10 mouse cellular contexts compared by ENCODE assay signal in the genomic region with DNA sequence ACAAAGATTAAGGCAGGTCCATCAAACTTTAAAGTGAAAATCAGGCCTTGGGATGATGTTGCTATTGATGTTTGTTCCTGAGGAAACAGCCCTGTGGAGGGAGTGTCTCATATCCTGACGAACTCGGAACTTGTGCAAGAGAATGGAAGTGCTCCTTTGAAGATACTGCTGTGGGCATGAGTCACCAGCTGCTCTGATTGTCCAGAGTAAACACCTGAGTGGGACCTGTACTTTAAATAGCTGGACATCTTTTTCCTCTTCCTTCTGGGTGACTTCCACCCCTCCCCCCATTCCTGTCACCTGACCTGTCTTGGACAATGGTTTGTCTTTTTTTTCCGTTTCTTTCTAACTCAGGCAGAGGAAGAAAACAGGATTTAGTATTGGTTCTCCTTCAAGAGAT. TPM values are rescaled to one million over a fixed set of nuclear protein-coding genes. Genes with fewer than 3 reads are reported as not detected.
DNase-seq lines count a peak whose midpoint lies in the region; ATAC-seq and TF ChIP-seq lines count a peak whose summit lies in the region.
"Had no signal": no experiment of that assay in that cellular context is flagged by ENCODE, and none has a peak within 500 bp of the region (broad histone marks: within the 10 kb centered on the region; RNA-seq: fewer than 3 reads in every experiment).

No protein-coding gene starts in this region.

- no peak overlapping the region for H3K4me2 ChIP-seq in lung, embryonic 14.5 days
- no peak overlapping the region for H3K4me2 ChIP-seq in midbrain, embryonic 14.5 days (ENCODE audit: low read length)

- DNase-seq in 416B (ENCODE audit: low read depth): peak; percentile 85
- peak; percentile 44 for DNase-seq in adrenal gland, postnatal 10 days
- DNase-seq in heart, postnatal 4 days: peak; percentile 42
- DNase-seq in lung, embryonic 14.5 days: peak; percentile 51
- DNase-seq in midbrain, embryonic 14.5 days: no peak
- DNase-seq in spleen, postnatal 14 days (ENCODE audit: low spot score in 2 of 2): no peak
- no peak for DNase-seq in gastrocnemius, postnatal 14 days
- DNase-seq: thymus, postnatal 25 days had no signal

- 56% methylated on average over 3 of the region's 3 CpGs for WGBS in lung, embryonic 14.5 days
- WGBS in midbrain, embryonic 14.5 days: 71% methylated on average over 3 of the region's 3 CpGs

- ATAC-seq in lung, embryonic 14.5 days (ENCODE audit: insufficient read depth): peak; percentile 59; the same call in 1 of the 2 replicates
- ATAC-seq in midbrain, embryonic 14.5 days (ENCODE audit: low FRiP score, low TSS enrichment): no peak

- H3K4me1 ChIP-seq in lung, embryonic 14.5 days (ENCODE audit: insufficient read depth): peaks cover 9% of the 10 kb centered on the region
- peaks cover 13% of the 10 kb centered on the region for H3K4me1 ChIP-seq in midbrain, embryonic 14.5 days (ENCODE audit: control insufficient read depth, insufficient read depth, low read length)

- no peak overlapping the region for H3K4me3 ChIP-seq in lung, embryonic 14.5 days (ENCODE audit: low read depth, low read length)
- no peak overlapping the region for H3K4me3 ChIP-seq in midbrain, embryonic 14.5 days (replicated peaks; ENCODE audit: low read depth, low read length)
- H3K4me3 ChIP-seq: forebrain, embryonic 10.5 days had no signal

- intact Hi-C loops in gastrocnemius, postnatal 14 days (cut with DNase I; ENCODE audit: low total_unique reads): loop anchor here (10.0 kb wide), 1 partner anchor 46 kb away; no protein-coding TSS in a partner anchor

- no peak overlapping the region for H3K9ac ChIP-seq in lung, embryonic 14.5 days
- H3K9ac ChIP-seq in midbrain, embryonic 14.5 days (replicated peaks; ENCODE audit: low read length): no peak overlapping the region

- H3K36me3 ChIP-seq in lung, embryonic 14.5 days (ENCODE audit: insufficient read depth): no peaks in the 10 kb centered on the region
- no peaks in the 10 kb centered on the region for H3K36me3 ChIP-seq in midbrain, embryonic 14.5 days (ENCODE audit: control insufficient read depth, insufficient read depth, low read length)
- H3K36me3 ChIP-seq: forebrain, embryonic 10.5 days; G1E had no signal

- 0 out of 2 replicates have a peak overlapping the region, but pooled peaks have one; percentile 59 for H3K27ac ChIP-seq in lung, embryonic 14.5 days (ENCODE audit: low read depth)
- no peak overlapping the region for H3K27ac ChIP-seq in midbrain, embryonic 14.5 days (replicated peaks; ENCODE audit: low read depth, low read length)
- H3K27ac ChIP-seq: forebrain, embryonic 10.5 days had no signal

- no peaks in the 10 kb centered on the region for H3K27me3 ChIP-seq in lung, embryonic 14.5 days (ENCODE audit: insufficient read depth, low read length)
- H3K27me3 ChIP-seq in midbrain, embryonic 14.5 days (ENCODE audit: control insufficient read depth, insufficient read depth, low read length): no peaks in the 10 kb centered on the region

- TF ChIP-seq CTCF in lung, embryonic 14.5 days (IDR thresholded peaks at IDR 0.05; ENCODE audit: low read depth): no peak

- no peaks in the 10 kb centered on the region for H3K9me3 ChIP-seq in lung, embryonic 14.5 days (ENCODE audit: low read depth, low read length)
- H3K9me3 ChIP-seq in midbrain, embryonic 14.5 days (ENCODE audit: control insufficient read depth, low read length): no peaks in the 10 kb centered on the region
- H3K9me3 ChIP-seq: forebrain, embryonic 10.5 days; G1E had no signal

RNA-seq across cellular contexts. Expression of a gene that starts 13.2 kb away (rescaled TPM):
- 10 to 100 TPM; 16.2 to 28.5 TPM for total RNA-seq in adrenal gland, postnatal 10 days (2021)
- 10 to 100 TPM; 21.0 to 24.0 TPM for total RNA-seq in heart, postnatal 4 days (2021)
- 24.2 and 28.9 TPM in 2 replicates for polyA plus RNA-seq in lung, embryonic 14.5 days (2014; fragmentation: Nextera tagmentation; extraction: Ambion mirVana)
- polyA plus RNA-seq in midbrain, embryonic 14.5 days (2014; fragmentation: Nextera tagmentation; extraction: Ambion mirVana): 30.5 and 34.3 TPM in 2 replicates
- total RNA-seq in gastrocnemius, postnatal 14 days (2021): 10 to 100 TPM; 14.8 to 15.9 TPM

RNA-seq across cellular contexts. Expression of a gene that starts 13.3 kb away (rescaled TPM):
- 10 to 100 TPM; 17.1 to 21.5 TPM for total RNA-seq in adrenal gland, postnatal 10 days (2021)
- 10 to 100 TPM; 18.7 to 19.6 TPM for total RNA-seq in heart, postnatal 4 days (2021)
- polyA plus RNA-seq in lung, embryonic 14.5 days (2014; fragmentation: Nextera tagmentation; extraction: Ambion mirVana): 45.5 and 46.7 TPM in 2 replicates
- 31.8 and 32.1 TPM in 2 replicates for polyA plus RNA-seq in midbrain, embryonic 14.5 days (2014; fragmentation: Nextera tagmentation; extraction: Ambion mirVana)
- 10 to 100 TPM in 1 of 2 experiments, 1 to 10 TPM in 1; 9.7 to 10.8 TPM for total RNA-seq in gastrocnemius, postnatal 14 days (2021)

Comparison
In these comparisons a context has a peak if more than half of its experiments do, and no peak if none do; other contexts are left out.
1. DNase-seq: peak in 416B (single experiment), adrenal gland, postnatal 10 days (single experiment), heart, postnatal 4 days (single experiment) and lung, embryonic 14.5 days (single experiment); none in midbrain, embryonic 14.5 days (single experiment), spleen, postnatal 14 days (0 of 2) and gastrocnemius, postnatal 14 days (single experiment).